Comparison of ENCODE assay signal across 26 mouse cellular contexts in genomic region chr9:21444574-21444973, GRCm38 (mm10). TPM values are rescaled to one million over a fixed set of nuclear protein-coding genes. Genes with fewer than 3 reads are reported as not detected.
DNase-seq lines count a peak whose midpoint lies in the region; ATAC-seq and TF ChIP-seq lines count a peak whose summit lies in the region.
"Had no signal": no experiment of that assay in that cellular context is flagged by ENCODE, and none has a peak within 500 bp of the region (broad histone marks: within the 10 kb centered on the region; RNA-seq: fewer than 3 reads in every experiment).

No protein-coding gene starts in this region.

- no peaks in the 10 kb centered on the region for H3K9me3 ChIP-seq in liver, embryonic 15.5 days (replicated peaks)
- H3K9me3 ChIP-seq in liver, embryonic 11.5 days (ENCODE audit: control insufficient read depth, low read length) = no peaks in the 10 kb centered on the region
- no peaks in the 10 kb centered on the region for H3K9me3 ChIP-seq in lung, postnatal 0 days (ENCODE audit: low read length)
- H3K9me3 ChIP-seq in ES-E14 (ENCODE audit: control insufficient read depth, insufficient read depth, low read depth, low read length) = no peaks in the 10 kb centered on the region
- H3K9me3 ChIP-seq: embryonic facial prominence, embryonic 12.5 days; embryonic facial prominence, embryonic 15.5 days; heart, embryonic 12.5 days; heart, embryonic 15.5 days; hindbrain, embryonic 10.5 days; hindbrain, embryonic 13.5 days had no signal

- H3K36me3 ChIP-seq in liver, embryonic 15.5 days (replicated peaks) = peaks cover 15% of the 10 kb centered on the region
- peaks cover 2% of the 10 kb centered on the region; the same call in 1 of the 2 replicates for H3K36me3 ChIP-seq in liver, embryonic 11.5 days (ENCODE audit: control insufficient read depth, insufficient read depth, low read length)
- no peaks in the 10 kb centered on the region for H3K36me3 ChIP-seq in lung, postnatal 0 days (ENCODE audit: insufficient read depth, low read length)
- H3K36me3 ChIP-seq in ES-E14 (ENCODE audit: control insufficient read depth, insufficient read depth, low read length, poor library complexity, severe bottlenecking) = peaks cover 3% of the 10 kb centered on the region; the same call in 1 of the 2 replicates
- H3K36me3 ChIP-seq: heart, embryonic 15.5 days had no signal

- H3K9ac ChIP-seq in liver, embryonic 15.5 days = no peak overlapping the region
- H3K9ac ChIP-seq in liver, embryonic 11.5 days (ENCODE audit: low read depth, low read length) = no peak overlapping the region
- H3K9ac ChIP-seq in lung, postnatal 0 days (replicated peaks; ENCODE audit: low read depth) = no peak overlapping the region
- no peak overlapping the region for H3K9ac ChIP-seq in ES-E14 (ENCODE audit: insufficient read depth, low read depth, low read length, poor library complexity, severe bottlenecking)
- H3K9ac ChIP-seq: embryonic facial prominence, embryonic 12.5 days; embryonic facial prominence, embryonic 15.5 days; forebrain, postnatal 0 days; heart, embryonic 12.5 days; heart, embryonic 15.5 days; hindbrain, embryonic 13.5 days had no signal

- 0 out of 2 replicates have a peak overlapping the region, but pooled peaks have one; percentile 6 for H3K27ac ChIP-seq in liver, embryonic 15.5 days (replicated peaks)
- no peak overlapping the region for H3K27ac ChIP-seq in liver, embryonic 11.5 days (ENCODE audit: low read depth, low read length)
- H3K27ac ChIP-seq in lung, postnatal 0 days (ENCODE audit: low read length) = no peak overlapping the region
- H3K27ac ChIP-seq in ES-E14 (ENCODE audit: insufficient read depth, low read depth, low read length, poor library complexity, severe bottlenecking) = peak overlapping the region; percentile 61; the same call in 1 of the 2 replicates
- H3K27ac ChIP-seq: embryonic facial prominence, embryonic 12.5 days; embryonic facial prominence, embryonic 15.5 days; gastrocnemius, adult 2 months; heart, embryonic 15.5 days; hindbrain, embryonic 10.5 days; hindbrain, embryonic 13.5 days had no signal

- no peaks in the 10 kb centered on the region for H3K27me3 ChIP-seq in liver, embryonic 15.5 days
- H3K27me3 ChIP-seq in liver, embryonic 11.5 days (replicated peaks; ENCODE audit: control insufficient read depth, insufficient read depth, low read length) = no peaks in the 10 kb centered on the region
- no peaks in the 10 kb centered on the region for H3K27me3 ChIP-seq in lung, postnatal 0 days (replicated peaks; ENCODE audit: insufficient read depth, low read length)
- H3K27me3 ChIP-seq: embryonic facial prominence, embryonic 12.5 days; embryonic facial prominence, embryonic 15.5 days; heart, embryonic 12.5 days; heart, embryonic 15.5 days; hindbrain, embryonic 13.5 days had no signal

- no peak overlapping the region for H3K4me3 ChIP-seq in liver, embryonic 15.5 days (replicated peaks)
- H3K4me3 ChIP-seq in liver, embryonic 11.5 days (ENCODE audit: low read depth, low read length) = no peak overlapping the region
- H3K4me3 ChIP-seq in lung, postnatal 0 days (ENCODE audit: low read depth, low read length) = no peak overlapping the region
- no peak overlapping the region for H3K4me3 ChIP-seq in ES-E14 (ENCODE audit: insufficient read depth in 1 of 2, low read depth in 1 of 2, low read length in 2 of 2, poor library complexity in 1 of 2, severe bottlenecking in 1 of 2)
- H3K4me3 ChIP-seq: embryonic facial prominence, embryonic 12.5 days; embryonic facial prominence, embryonic 15.5 days; gastrocnemius, adult 2 months; heart, embryonic 12.5 days; heart, embryonic 15.5 days; hindbrain, embryonic 10.5 days; hindbrain, embryonic 13.5 days had no signal

- no peak for ATAC-seq in liver, embryonic 15.5 days (ENCODE audit: insufficient read depth)
- ATAC-seq in liver, embryonic 11.5 days (replicated peaks; ENCODE audit: low FRiP score) = no peak
- ATAC-seq in lung, postnatal 0 days = 0 out of 2 replicates have a peak, but pooled peaks have one; percentile 16
- ATAC-seq: forebrain, embryonic 14.5 days; forebrain, postnatal 0 days; hindbrain, embryonic 16.5 days had no signal

- H3K4me2 ChIP-seq in liver, embryonic 15.5 days = no peak overlapping the region
- H3K4me2 ChIP-seq in liver, embryonic 11.5 days = no peak overlapping the region
- no peak overlapping the region for H3K4me2 ChIP-seq in lung, postnatal 0 days (replicated peaks; ENCODE audit: low read depth, low read length)
- H3K4me2 ChIP-seq: embryonic facial prominence, embryonic 12.5 days; embryonic facial prominence, embryonic 15.5 days; heart, embryonic 12.5 days; heart, embryonic 15.5 days; hindbrain, embryonic 13.5 days had no signal

- no peak for DNase-seq in liver, embryonic 11.5 days (ENCODE audit: low spot score)
- DNase-seq in lung, postnatal 0 days (ENCODE audit: low spot score) = no peak
- no peak for DNase-seq in lung, postnatal 25 days (ENCODE audit: low spot score)
- DNase-seq in ES-E14 (ENCODE audit: low read depth, low spot score) = no peak
- no peak for DNase-seq in right cerebral cortex, postnatal 14 days
- no peak for DNase-seq in kidney, postnatal 36 days
- DNase-seq: adrenal gland, adult 2 months; adrenal gland, postnatal 14 days; cerebellum, adult 11 months; cerebellum, adult 2 months; cerebellum, adult 9-11 months; cerebellum, postnatal 25 days; forebrain, postnatal 0 days; gastrocnemius, adult 2 months; gastrocnemius, postnatal 14 days; heart, postnatal 10 days; heart, postnatal 36 days had no signal

- 73% methylated on average over 4 of the region's 4 CpGs for WGBS in liver, embryonic 15.5 days (ENCODE audit: insufficient replicate concordance)
- WGBS in liver, embryonic 11.5 days = 71% methylated on average over 4 of the region's 4 CpGs
- 57% methylated on average over 4 of the region's 4 CpGs for WGBS in lung, postnatal 0 days

- TF ChIP-seq CTCF in lung, postnatal 0 days (IDR thresholded peaks at IDR 0.05) = no peak

- TF ChIP-seq EP300 in lung, postnatal 0 days (IDR thresholded peaks at IDR 0.05) = no peak

- peaks cover 47% of the 10 kb centered on the region for H3K4me1 ChIP-seq in liver, embryonic 15.5 days (replicated peaks)
- H3K4me1 ChIP-seq in liver, embryonic 11.5 days (replicated peaks; ENCODE audit: control insufficient read depth, insufficient read depth, low read length) = peaks cover 9% of the 10 kb centered on the region
- H3K4me1 ChIP-seq in lung, postnatal 0 days (ENCODE audit: insufficient read depth, low read depth, low read length) = peaks cover 7% of the 10 kb centered on the region
- H3K4me1 ChIP-seq in ES-E14 (ENCODE audit: control insufficient read depth in 2 of 2, insufficient read depth in 2 of 2, low read length in 2 of 2, poor library complexity in 1 of 2) = peaks cover 3 to 23% of the 10 kb centered on the region in 2 experiments; a peak in 2 of 4 replicates
- H3K4me1 ChIP-seq: embryonic facial prominence, embryonic 12.5 days; hindbrain, embryonic 10.5 days; hindbrain, embryonic 13.5 days had no signal

- in situ Hi-C loops in ES-E14 (cut with MboI; ENCODE audit: low sequenced_read_pairs in 2 of 2, unreplicated experiment in 2 of 2) = no loop called here

TF ChIP-seq in ES-E14, 5 proteins besides CTCF, POLR2A, EP300 and RAD21:
- no peak for TF ChIP-seq MAFK (IDR thresholded peaks at IDR 0.05; ENCODE audit: insufficient read depth, low read depth, low read length)
- TF ChIP-seq HCFC1 (IDR thresholded peaks at IDR 0.05; ENCODE audit: borderline replicate concordance, insufficient read depth, low read length) = no peak
- no peak for TF ChIP-seq ZNF384 (IDR thresholded peaks at IDR 0.05; ENCODE audit: low read depth, low read length)
- TF ChIP-seq ZC3H11A (IDR thresholded peaks at IDR 0.05; ENCODE audit: borderline replicate concordance, low read depth, low read length) = no peak
- no peak for TF ChIP-seq CHD2 (IDR thresholded peaks at IDR 0.05; ENCODE audit: low read depth, low read length)

RNA-seq across cellular contexts. Expression of gene Dnm2, which starts 19.9 kb away (rescaled TPM):
- polyA plus RNA-seq in liver, embryonic 15.5 days (2015; fragmentation: Nextera tagmentation; extraction: Ambion mirVana) = 52.9 and 58.5 TPM in 2 replicates
- 72.7 and 79.5 TPM in 2 replicates for polyA plus RNA-seq in liver, embryonic 11.5 days (2014; fragmentation: Nextera tagmentation; extraction: Ambion mirVana)
- polyA plus RNA-seq in lung, postnatal 0 days (2015; fragmentation: Nextera tagmentation; extraction: Ambion mirVana) = 79.8 and 81.1 TPM in 2 replicates
- 56.3 and 69.6 TPM in 2 replicates for total RNA-seq in ES-E14 (2012; rRNA removed)

RNA-seq across cellular contexts. Expression of gene Qtrt1, which starts 32.9 kb away (rescaled TPM):
- 17.4 and 20.0 TPM in 2 replicates for polyA plus RNA-seq in liver, embryonic 15.5 days (2015; fragmentation: Nextera tagmentation; extraction: Ambion mirVana)
- 59.2 and 60.2 TPM in 2 replicates for polyA plus RNA-seq in liver, embryonic 11.5 days (2014; fragmentation: Nextera tagmentation; extraction: Ambion mirVana)
- polyA plus RNA-seq in lung, postnatal 0 days (2015; fragmentation: Nextera tagmentation; extraction: Ambion mirVana) = 17.4 and 20.6 TPM in 2 replicates
- total RNA-seq in ES-E14 (2012; rRNA removed) = 62.7 and 100 TPM in 2 replicates

Comparison
In these comparisons a context has a peak if more than half of its experiments do, and no peak if none do; other contexts are left out.
1. H3K27ac ChIP-seq: peak in liver, embryonic 15.5 days (single experiment) and ES-E14 (single experiment); none in liver, embryonic 11.5 days (single experiment) and lung, postnatal 0 days (single experiment).